Mouse (Mus musculus): ENCODE results near the gene Scamp5.

DNA sequence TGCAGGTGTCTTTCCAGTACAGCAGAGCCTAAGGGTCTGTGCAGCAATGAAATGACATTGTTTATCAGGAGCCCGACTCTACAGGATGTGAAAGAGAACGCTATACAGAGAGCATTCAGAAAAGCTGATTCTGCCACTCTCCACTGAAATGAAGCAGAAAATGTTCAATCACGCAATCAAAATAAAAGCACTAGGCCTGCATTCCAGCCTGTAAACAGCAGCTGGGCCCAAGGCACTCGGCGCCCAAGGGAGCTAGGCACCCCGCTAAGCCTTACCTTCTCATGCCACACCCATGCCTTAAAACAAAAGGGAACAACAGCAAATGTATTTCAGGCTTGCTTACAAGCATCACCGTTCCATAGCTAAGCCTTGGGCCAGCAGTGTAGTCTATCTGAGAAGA lies 30.7 kb upstream of the Scamp5 start:
- no peak for TF ChIP-seq POLR2A (IDR thresholded peaks at IDR 0.05; ENCODE audit: extremely low read depth, insufficient read depth, low read length)
- TF ChIP-seq CTCF (IDR thresholded peaks at IDR 0.05; ENCODE audit: low read depth, low read length): no peak
